Mouse (Mus musculus) C2C12 (cell line): ENCODE results near the gene Shld1.

Source experiments
- CEBPB ChIP-seq: IDR thresholded peaks from one replicate; pipeline ENCODE4 v1.6.1; 2011; ENCODE audit warnings: low read depth, mild to moderate bottlenecking, control low read depth, moderate library complexity
- CTCF ChIP-seq: IDR thresholded peaks from one replicate; pipeline ENCODE4 v1.5.1; 2011; ENCODE audit not compliant: control insufficient read depth, insufficient read depth, insufficient read length
- FOSL1 ChIP-seq: IDR thresholded peaks from one replicate; pipeline ENCODE4 v1.8.0; 2011; ENCODE audit warnings: mild to moderate bottlenecking, low read length; ENCODE audit not compliant: poor library complexity, insufficient read depth, severe bottlenecking
- MAX ChIP-seq: IDR thresholded peaks from one replicate; pipeline ENCODE4 v1.6.1; 2011; ENCODE audit warnings: mild to moderate bottlenecking, control low read depth
- MYOD1 ChIP-seq: IDR thresholded peaks from one replicate; pipeline ENCODE4 v1.6.1; 2011; ENCODE audit warnings: low read depth; ENCODE audit not compliant: control insufficient read depth, insufficient read length
- MYOG ChIP-seq: IDR thresholded peaks from one replicate; pipeline ENCODE4 v1.6.1; 2011; ENCODE audit not compliant: control insufficient read depth, insufficient read length; ENCODE audit errors: extremely low read depth
- USF1 ChIP-seq: IDR thresholded peaks from one replicate; pipeline ENCODE4 v1.6.1; 2011; ENCODE audit warnings: low read depth, mild to moderate bottlenecking, control low read depth, moderate library complexity

GRCm38 (mm10) chr2:132705251-132705992, 18.7 kb downstream of the Shld1 start:
- TF ChIP-seq CTCF (no peak), MAX (no peak), CEBPB (no peak), USF1 (no peak), FOSL1 (no peak), MYOG (no peak), MYOD1 (no peak)
